Mouse (Mus musculus): ENCODE results near the gene Ifnab. TPM values are rescaled to one million over a fixed set of nuclear protein-coding genes. Genes with fewer than 3 reads are reported as not detected.

Ifnab gene
- not detected in 2 replicates for polyA plus RNA-seq (2012; rRNA removed)

DNA sequence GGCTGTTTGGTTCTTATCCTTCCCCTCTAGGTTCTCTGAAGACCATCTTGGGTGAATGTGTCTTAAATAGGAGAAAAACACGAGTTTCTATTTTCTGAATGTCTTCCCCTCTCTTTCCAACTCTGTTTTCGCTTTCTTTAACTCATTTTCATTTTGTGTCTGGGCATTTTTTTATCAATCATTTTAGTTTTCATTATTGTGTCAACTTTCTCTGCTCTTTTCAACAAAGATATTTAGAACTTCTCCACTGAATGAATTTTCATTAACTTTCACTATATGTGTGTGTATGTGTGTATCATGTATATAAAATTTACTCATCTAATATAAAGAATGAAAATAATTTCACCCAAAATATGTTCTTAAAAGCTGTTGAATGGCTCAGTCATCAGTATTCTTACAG lies at the start of gene Ifnab:
Ifnab (minus strand) TSS at position 101 of the 400 bp plus-strand sequence.

DNA sequence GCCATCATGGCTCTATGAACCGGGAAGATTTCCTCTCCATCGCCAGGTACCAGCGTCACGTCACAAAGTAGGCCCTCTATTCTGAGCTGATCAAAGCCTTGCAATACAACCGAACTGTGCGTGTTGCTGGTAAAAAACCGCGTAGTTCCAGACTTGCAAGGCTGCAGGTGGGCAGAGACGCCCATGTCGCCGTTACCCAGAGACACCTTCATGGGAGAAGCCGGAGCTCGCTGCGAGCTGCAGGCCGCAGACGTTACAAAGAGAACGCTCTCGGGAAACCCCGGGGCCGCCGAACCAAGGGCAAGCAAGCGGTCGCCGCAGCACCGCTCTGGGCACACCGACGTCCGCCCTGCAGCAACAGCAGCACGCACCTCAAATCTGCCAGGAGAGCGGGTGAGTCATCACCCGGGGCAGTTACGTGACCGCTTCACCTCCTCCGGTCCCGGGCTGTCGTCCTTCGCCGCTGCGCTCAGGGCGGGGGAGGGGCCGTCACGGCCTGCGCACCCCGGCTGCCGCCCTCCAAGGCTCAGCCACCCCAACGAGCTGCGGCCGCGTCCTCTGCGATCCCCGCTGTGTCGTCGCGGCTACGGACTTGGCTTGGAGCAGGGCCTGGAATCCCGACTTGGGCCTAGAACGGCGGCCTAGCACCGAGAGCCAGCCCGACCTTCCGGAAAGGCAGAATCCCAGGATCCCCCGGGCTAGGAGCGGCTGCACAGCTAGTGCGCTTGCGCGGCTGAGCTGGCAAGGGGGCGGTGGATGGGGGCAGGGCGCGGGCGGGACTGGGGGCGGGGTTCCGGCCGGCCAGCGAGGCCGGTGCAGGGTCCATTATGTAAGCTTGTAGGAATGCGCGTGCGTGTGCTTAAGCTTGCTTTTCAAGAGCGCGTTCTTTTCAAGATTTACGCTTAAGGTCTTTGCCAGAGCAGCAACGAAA lies 30.9 kb upstream of the Ifnab start, which contains the start of the genes Gm26566 and Klhl9:
Gm26566 (plus strand) TSS at position 15 of the 931 bp plus-strand sequence.
Klhl9 (minus strand) TSS at position 675 of the 931 bp plus-strand sequence.

DNA sequence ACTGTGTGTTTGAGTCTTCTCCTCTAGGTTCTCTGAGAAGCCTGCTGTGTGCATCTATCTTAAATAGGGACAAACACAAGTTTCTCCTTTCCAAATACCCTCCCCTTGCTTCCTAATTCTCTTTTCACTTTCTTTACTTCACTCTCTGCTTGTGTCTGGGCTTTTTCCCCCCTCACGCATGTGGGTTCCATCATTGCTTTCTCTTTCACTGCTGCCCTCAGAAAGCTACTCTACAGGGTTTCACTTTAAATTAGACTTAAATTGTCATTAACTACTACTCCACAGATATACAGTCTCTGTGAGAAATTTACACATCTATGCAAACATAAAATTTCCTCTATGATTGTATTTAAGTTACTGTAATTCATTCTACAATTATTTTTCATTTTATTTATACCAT lies 7.3 kb downstream of the Ifnab start, which contains the start of gene Ifna2:
Ifna2 (minus strand) TSS at position 101 of the 400 bp plus-strand sequence.

DNA sequence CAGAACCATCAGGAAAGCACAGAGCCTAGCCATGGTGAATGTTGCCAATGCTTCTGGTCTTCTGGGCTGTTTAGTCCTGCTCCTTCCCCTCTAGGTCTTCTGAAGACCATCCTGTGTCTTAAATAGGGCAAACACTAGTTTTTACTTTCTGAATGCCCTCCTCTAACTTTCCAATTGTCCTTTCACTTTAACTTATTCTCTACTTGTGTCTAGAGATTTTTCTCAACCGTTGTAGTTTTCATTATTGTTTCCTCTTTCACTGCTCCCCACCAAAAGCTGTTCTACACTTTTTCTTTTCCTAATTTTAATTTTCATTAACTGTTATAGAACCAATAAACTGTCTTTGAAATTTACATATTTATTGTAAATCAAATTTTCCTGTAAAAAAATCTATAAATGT lies 14.3 kb downstream of the Ifnab start, which contains the start of gene Ifna16:
Ifna16 (minus strand) TSS at position 101 of the 400 bp plus-strand sequence.

DNA sequence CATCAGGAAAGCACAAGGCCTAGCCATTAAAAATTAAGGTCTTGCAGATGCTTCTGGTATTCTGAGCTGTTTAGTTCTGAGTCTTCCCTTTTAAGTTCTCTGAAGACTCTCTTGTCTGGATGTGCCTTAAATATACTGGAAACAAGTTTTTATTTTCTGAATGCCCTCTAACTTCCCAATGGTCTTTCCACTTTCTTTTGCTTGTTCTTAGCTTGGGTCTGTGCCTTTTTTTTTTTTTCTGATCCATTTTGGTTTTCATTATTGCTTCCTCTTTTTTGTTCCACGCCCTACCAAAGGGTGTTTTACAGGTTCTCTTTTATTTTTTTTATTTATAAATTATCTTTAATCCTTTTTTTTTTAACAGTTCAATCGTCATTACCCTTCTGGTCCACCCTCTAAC lies 46.8 kb downstream of the Ifnab start, which contains the start of gene Ifna13:
Ifna13 (minus strand) TSS at position 101 of the 400 bp plus-strand sequence.

Other genes starting within 250 kb of the Ifnab start
- gene Ifnb1, start 168.6 kb downstream of the Ifnab start, polyA plus RNA-seq (2012; rRNA removed), result not detected in 2 replicates
- not detected in 2 replicates for gene Ifna15, start 133.1 kb downstream of the Ifnab start, polyA plus RNA-seq (2012; rRNA removed)
- gene Ifna14, start 119.6 kb downstream of the Ifnab start, polyA plus RNA-seq (2012; rRNA removed), result not detected in 2 replicates
- not detected in 2 replicates for gene Ifna9, start 99.0 kb downstream of the Ifnab start, polyA plus RNA-seq (2012; rRNA removed)
- not detected in 2 replicates for gene Ifna12, start 88.0 kb downstream of the Ifnab start, polyA plus RNA-seq (2012; rRNA removed)
- gene C87499, start 56.9 kb downstream of the Ifnab start, polyA plus RNA-seq (2012; rRNA removed), result not detected in 2 replicates
- gene Ifna13, start 46.9 kb downstream of the Ifnab start, polyA plus RNA-seq (2012; rRNA removed), result not detected in 2 replicates
- not detected in 2 replicates for gene Ifna16, start 14.4 kb downstream of the Ifnab start, polyA plus RNA-seq (2012; rRNA removed)
- gene Ifna2, start 7.4 kb downstream of the Ifnab start, polyA plus RNA-seq (2012; rRNA removed), result not detected in 2 replicates
- 1.2 and 1.6 TPM in 2 replicates for gene Gm26566, start 30.4 kb upstream of the Ifnab start, polyA plus RNA-seq (2012; rRNA removed)
- gene Klhl9, start 31.1 kb upstream of the Ifnab start, polyA plus RNA-seq (2012; rRNA removed), result 43.1 and 44.2 TPM in 2 replicates
- gene Gm13271, start 63.5 kb upstream of the Ifnab start, polyA plus RNA-seq (2012; rRNA removed), result not detected in 2 replicates
- 0.06 TPM in 1 of 2 replicates, not detected in the other for gene Gm13283, start 68.8 kb upstream of the Ifnab start, polyA plus RNA-seq (2012; rRNA removed)
- not detected in 2 replicates for gene Gm13290, start 82.5 kb upstream of the Ifnab start, polyA plus RNA-seq (2012; rRNA removed)
- not detected in 2 replicates for gene Gm13289, start 85.6 kb upstream of the Ifnab start, polyA plus RNA-seq (2012; rRNA removed)
- gene Gm13272, start 88.5 kb upstream of the Ifnab start, polyA plus RNA-seq (2012; rRNA removed), result not detected in 2 replicates
- gene Ifnz, start 90.8 kb upstream of the Ifnab start, polyA plus RNA-seq (2012; rRNA removed), result not detected in 2 replicates
- not detected in 2 replicates for gene Gm13276, start 94.3 kb upstream of the Ifnab start, polyA plus RNA-seq (2012; rRNA removed)
- gene Gm13277, start 97.3 kb upstream of the Ifnab start, polyA plus RNA-seq (2012; rRNA removed), result not detected in 2 replicates
- gene Gm13278, start 100.2 kb upstream of the Ifnab start, polyA plus RNA-seq (2012; rRNA removed), result not detected in 2 replicates
- not detected in 2 replicates for gene Gm13275, start 103.1 kb upstream of the Ifnab start, polyA plus RNA-seq (2012; rRNA removed)
- gene Gm13279, start 106.0 kb upstream of the Ifnab start, polyA plus RNA-seq (2012; rRNA removed), result not detected in 2 replicates
- not detected in 2 replicates for gene Gm13285, start 108.3 kb upstream of the Ifnab start, polyA plus RNA-seq (2012; rRNA removed)
- not detected in 2 replicates for gene Gm13287, start 111.9 kb upstream of the Ifnab start, polyA plus RNA-seq (2012; rRNA removed)
- 0.01 TPM in 1 of 2 replicates, not detected in the other for gene Gm13288, start 114.2 kb upstream of the Ifnab start, polyA plus RNA-seq (2012; rRNA removed)
- not detected in 2 replicates for gene Ifna7, start 124.9 kb upstream of the Ifnab start, polyA plus RNA-seq (2012; rRNA removed)
- not detected in 2 replicates for gene Ifna11, start 128.6 kb upstream of the Ifnab start, polyA plus RNA-seq (2012; rRNA removed)
- not detected in 2 replicates for gene Ifna6, start 136.1 kb upstream of the Ifnab start, polyA plus RNA-seq (2012; rRNA removed)
- not detected in 2 replicates for gene Ifna5, start 144.2 kb upstream of the Ifnab start, polyA plus RNA-seq (2012; rRNA removed)
- not detected in 2 replicates for gene Ifna4, start 150.5 kb upstream of the Ifnab start, polyA plus RNA-seq (2012; rRNA removed)
- not detected in 2 replicates for gene Ifna1, start 158.7 kb upstream of the Ifnab start, polyA plus RNA-seq (2012; rRNA removed)
- not detected in 2 replicates for gene Ifne, start 188.8 kb upstream of the Ifnab start, polyA plus RNA-seq (2012; rRNA removed)